Mouse (Mus musculus): ENCODE results near the gene Tor3a. TPM values are rescaled to one million over a fixed set of nuclear protein-coding genes. Genes with fewer than 3 reads are reported as not detected.

Gene Tor3a
- polyA plus RNA-seq, 3 experiments from 2014 or later: 22.7 to 27.7 (median 24.2) TPM

GRCm38 (mm10) chr1:156630965-156631364, 43.2 kb downstream of the Tor3a start:
- no peak for ATAC-seq

- ATAC-seq: no peak
Observed at GRCm38 (mm10) chr1:156629984-156630383, 44.2 kb downstream of the Tor3a start.

- ATAC-seq: no peak
Observed at GRCm38 (mm10) chr1:156626729-156627128, 47.4 kb downstream of the Tor3a start.

- ATAC-seq: no peak
Observed at GRCm38 (mm10) chr1:156624231-156624630, 49.9 kb downstream of the Tor3a start.

- ATAC-seq: no peak
Observed at GRCm38 (mm10) chr1:156620951-156621350, 53.2 kb downstream of the Tor3a start.

- no peak for ATAC-seq
Observed at GRCm38 (mm10) chr1:156620292-156620909, 53.8 kb downstream of the Tor3a start.

- no peak for ATAC-seq
Observed at GRCm38 (mm10) chr1:156617811-156618210, 56.3 kb downstream of the Tor3a start.

GRCm38 (mm10) chr1:156616989-156617598, 57.1 kb downstream of the Tor3a start:
- no peak for ATAC-seq

GRCm38 (mm10) chr1:156615381-156616133, 58.6 kb downstream of the Tor3a start:
- ATAC-seq: peak; percentile 88

GRCm38 (mm10) chr1:156614710-156615109, 59.4 kb downstream of the Tor3a start:
- no peak for ATAC-seq

- ATAC-seq: no peak
Observed at GRCm38 (mm10) chr1:156613855-156614530, 60.2 kb downstream of the Tor3a start.

GRCm38 (mm10) chr1:156610257-156610656, 63.9 kb downstream of the Tor3a start:
- ATAC-seq: no peak

GRCm38 (mm10) chr1:156608496-156608895, 65.7 kb downstream of the Tor3a start:
- no peak for ATAC-seq

- peak; percentile 56 for ATAC-seq
Observed at GRCm38 (mm10) chr1:156605940-156606339, 68.2 kb downstream of the Tor3a start.

- ATAC-seq: no peak
Observed at GRCm38 (mm10) chr1:156605094-156605866, 68.9 kb downstream of the Tor3a start.

Other genes with a start within 250 kb of the Tor3a start
- gene Soat1, start 200.0 kb downstream of the Tor3a start, polyA plus RNA-seq (2017; shearing (Covaris generic)): 10 to 100 TPM; 48.8 to 63.8 (median 56.9) TPM
- 1 to 10 TPM in 2 of 3 experiments, under 1 TPM in 1; 0.90 to 8.2 (median 7.2) TPM for gene Gm10031, start 150.3 kb downstream of the Tor3a start, polyA plus RNA-seq (2017; shearing (Covaris generic))
- 1 to 10 TPM; 2.8 to 6.1 (median 4.6) TPM for gene Abl2, start 115.6 kb downstream of the Tor3a start, polyA plus RNA-seq (2017; shearing (Covaris generic))
- 10 to 100 TPM; 11.9 to 16.9 (median 12.2) TPM for gene Fam20b, start 44.7 kb upstream of the Tor3a start, polyA plus RNA-seq (2017; shearing (Covaris generic))
- gene Angptl1, start 164.2 kb upstream of the Tor3a start, polyA plus RNA-seq (2017; shearing (Covaris generic)): 1 to 10 TPM in 2 of 3 experiments, under 1 TPM in 1; 0.50 to 1.9 (median 1.6) TPM